Mouse (Mus musculus) urinary bladder, adult 2 months (tissue): ENCODE results near the gene Rasip1. TPM values are rescaled to one million over a fixed set of nuclear protein-coding genes. Genes with fewer than 3 reads are reported as not detected.

Experiments used
- DNase-seq: peaks from one replicate; pipeline ENCODE4 v3.0.0; 2022; ENCODE audit warnings: low spot score
- polyA plus RNA-seq: library from polyadenylated mRNA; depleted of rRNA; stranded (reverse); fragments of >200 nt; gene quantifications from 2 replicates; pipeline ENCODE4 v1.2.3, GENCODE M21; 2012

Rasip1 gene
- polyA plus RNA-seq, 1 experiment: 7.3 TPM

DNA sequence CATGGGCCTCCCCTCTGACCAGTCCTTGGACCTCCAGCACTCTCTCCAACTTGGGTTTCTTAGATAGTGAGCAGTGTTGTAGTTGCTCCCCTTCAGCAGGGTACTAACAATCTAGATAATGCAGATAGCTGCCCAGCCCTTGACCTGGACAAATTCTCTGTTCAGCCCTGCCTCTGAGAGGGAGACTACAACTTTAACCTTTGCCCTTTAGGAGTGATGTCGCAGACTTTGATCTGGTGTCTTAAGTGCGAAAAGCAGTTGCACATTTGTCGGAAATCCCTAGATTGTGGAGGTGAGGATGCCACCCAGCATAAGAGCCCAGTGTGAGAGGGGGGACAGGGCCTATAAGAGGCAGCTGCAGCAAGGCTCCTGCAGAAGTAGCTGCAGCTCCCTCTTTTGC lies 2.6 kb upstream of the Rasip1 start:
- DNase-seq: no peak

DNA sequence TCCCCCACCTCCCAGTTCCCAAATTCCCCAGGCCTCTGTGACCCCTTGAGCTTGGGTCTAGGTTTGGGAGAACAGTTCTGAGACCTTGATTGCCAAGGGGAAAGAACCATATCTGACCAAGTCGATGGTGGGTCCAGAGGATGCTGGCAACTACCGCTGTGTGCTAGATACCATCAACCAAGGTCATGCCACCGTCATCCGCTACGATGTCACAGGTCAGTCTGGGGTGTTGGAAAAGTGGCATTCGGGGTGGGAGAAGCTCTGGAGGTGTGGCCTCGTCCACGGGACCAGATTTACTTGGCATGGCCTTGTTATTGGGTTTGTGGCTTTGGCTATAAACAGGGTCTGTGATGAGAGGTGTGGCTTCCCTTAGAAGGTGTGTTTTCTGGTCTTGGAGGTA lies 1.8 kb upstream of the Rasip1 start:
- DNase-seq: no peak

DNA sequence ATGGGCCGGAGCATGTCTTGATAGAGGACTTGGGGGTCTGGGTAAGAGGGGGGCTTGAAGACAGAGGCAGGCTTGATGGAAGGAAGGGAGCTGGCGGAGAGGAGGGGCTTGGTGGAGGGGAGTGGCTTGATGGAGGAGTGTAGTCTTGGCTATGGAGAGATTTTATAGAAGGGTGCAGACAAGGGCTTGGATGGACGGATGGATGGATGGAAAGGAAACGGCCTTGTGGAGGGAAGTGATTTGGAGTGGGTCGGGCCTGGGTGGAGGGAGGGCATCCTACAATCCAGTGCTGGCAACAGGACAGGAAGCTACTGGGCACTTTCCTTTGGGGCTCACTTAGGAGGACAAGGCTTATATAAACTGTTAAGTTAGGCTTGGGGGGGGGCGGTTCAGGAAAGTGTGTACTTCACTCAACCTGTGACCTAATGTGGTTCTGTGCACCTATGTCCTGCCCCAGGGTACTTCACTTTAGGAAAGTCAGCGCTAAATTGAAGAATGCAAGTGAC lies 664 bp upstream of the Rasip1 start:
- DNase-seq: no peak

DNA sequence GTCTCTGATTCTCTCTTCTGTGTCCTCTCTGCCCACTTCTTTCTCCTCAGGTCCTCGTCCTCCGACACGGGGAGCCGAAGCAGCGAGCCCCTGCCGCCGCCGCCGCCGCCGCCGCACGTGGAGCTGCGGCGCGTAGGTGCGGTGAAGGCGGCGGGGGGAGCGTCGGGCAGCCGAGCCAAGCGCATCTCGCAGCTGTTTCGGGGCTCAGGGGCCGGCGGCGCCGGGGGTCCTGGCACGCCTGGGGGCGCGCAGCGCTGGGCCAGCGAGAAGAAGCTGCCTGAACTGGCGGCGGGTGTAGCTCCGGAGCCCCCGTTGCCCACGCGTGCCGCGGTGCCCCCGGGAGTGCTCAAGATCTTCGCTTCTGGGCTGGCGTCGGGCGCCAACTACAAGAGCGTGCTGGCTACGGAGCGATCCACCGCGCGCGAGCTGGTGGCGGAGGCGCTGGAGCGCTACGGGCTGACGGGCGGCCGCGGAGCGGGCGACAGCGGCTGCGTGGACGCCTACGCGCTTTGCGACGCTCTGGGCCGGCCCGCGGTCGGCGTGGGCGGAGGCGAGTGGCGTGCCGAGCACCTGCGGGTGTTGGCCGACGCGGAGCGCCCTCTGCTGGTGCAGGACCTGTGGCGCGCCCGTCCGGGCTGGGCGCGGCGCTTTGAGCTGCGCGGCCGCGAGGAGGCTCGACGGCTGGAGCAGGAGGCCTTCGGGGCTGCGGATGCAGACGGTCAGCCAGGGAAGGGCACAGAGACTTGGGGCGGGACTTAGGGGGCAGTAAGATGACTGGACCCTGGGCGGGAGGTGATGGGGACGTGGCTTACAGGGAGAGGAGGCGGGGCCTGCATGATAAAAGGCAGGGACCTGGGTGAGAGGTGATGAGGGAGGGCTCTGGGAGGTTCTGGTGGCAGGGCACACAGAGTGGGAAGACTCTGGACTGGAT lies 1.3 kb downstream of the Rasip1 start:
- DNase-seq: peak; percentile 93

DNA sequence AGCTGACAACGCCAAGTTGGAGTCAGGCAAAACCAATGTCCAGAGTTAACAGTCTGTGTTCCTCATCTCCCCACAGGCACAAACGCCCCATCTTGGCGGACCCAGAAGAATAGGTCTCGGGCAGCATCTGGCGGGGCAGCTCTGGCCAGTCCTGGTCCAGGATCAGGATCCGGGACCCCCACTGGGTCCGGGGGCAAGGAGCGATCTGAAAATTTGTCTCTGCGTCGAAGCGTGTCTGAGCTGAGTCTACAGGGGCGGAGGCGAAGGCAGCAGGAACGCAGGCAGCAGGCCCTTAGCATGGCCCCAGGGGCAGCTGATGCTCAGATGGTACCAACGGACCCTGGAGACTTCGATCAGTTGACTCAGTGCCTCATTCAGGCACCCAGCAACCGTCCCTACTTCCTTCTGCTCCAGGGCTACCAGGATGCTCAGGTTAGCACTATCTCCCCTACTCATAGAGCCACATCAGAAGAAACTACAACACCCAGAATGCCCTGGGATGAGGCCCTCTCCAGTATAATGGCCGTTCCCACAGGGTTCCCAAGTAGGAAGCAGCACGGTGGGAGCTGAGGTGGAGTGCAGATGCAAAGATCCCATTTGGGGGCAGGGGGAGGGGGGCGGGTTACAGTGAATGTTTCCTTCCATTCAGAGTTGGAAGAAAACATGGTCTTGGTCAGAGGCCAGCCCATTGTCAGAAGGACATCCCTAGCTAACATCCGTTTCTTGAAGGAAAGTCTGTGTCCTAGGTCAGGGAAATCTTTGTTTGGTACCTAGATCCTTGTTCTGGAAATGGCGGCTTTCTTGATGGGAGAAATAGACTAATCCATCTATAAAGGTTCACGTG lies 3.0 kb downstream of the Rasip1 start:
- DNase-seq: no peak

DNA sequence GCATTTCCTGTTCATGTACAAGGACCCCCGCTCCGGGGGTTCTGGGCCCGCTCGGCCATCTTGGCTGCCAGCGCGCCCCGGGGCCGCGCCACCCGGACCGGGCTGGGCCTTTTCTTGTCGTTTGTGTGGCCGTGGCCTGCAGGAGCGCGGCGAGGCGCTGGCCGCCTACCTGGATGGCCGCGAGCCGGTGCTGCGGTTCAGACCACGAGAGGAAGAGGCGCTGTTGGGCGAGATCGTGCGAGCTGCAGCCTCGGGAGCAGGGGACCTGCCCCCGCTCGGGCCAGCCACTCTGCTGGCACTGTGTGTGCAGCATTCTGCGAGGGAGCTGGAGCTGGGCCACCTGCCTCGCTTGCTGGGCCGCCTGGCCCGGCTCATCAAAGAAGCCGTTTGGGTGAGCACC lies 5.2 kb downstream of the Rasip1 start:
- no peak for DNase-seq

DNA sequence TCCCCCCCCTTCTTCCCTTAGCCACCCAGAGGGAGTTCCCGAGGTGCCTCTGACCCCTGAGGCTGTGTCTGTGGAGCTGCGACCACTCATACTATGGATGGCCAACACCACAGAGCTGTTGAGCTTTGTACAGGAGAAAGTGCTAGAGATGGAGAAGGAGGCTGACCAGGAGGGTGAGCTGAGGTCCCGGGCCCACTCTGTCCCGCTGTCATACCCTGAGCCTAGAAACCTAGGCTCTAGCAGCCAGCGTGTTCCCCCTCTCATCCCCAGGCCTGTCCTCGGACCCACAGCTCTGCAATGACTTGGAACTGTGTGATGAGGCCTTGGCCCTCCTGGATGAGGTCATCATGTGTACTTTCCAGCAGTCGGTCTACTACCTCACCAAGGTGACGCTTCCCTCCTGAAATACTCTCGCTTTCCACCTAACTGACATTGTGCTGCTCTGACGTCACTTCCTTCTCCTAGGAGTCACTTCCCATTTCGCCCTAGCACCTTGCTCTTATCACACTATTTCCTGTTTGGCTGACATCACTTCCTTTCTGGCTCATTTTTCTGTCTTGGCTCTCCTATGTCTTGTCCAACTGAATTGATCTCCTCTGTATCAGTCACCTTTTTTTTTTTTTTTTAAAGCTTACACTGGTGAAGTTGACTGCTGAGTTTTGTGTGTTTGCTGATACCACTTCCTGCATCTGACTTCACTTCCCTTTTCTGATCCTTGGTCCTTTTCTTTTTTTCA lies 7.8 kb downstream of the Rasip1 start:
- DNase-seq: no peak

DNA sequence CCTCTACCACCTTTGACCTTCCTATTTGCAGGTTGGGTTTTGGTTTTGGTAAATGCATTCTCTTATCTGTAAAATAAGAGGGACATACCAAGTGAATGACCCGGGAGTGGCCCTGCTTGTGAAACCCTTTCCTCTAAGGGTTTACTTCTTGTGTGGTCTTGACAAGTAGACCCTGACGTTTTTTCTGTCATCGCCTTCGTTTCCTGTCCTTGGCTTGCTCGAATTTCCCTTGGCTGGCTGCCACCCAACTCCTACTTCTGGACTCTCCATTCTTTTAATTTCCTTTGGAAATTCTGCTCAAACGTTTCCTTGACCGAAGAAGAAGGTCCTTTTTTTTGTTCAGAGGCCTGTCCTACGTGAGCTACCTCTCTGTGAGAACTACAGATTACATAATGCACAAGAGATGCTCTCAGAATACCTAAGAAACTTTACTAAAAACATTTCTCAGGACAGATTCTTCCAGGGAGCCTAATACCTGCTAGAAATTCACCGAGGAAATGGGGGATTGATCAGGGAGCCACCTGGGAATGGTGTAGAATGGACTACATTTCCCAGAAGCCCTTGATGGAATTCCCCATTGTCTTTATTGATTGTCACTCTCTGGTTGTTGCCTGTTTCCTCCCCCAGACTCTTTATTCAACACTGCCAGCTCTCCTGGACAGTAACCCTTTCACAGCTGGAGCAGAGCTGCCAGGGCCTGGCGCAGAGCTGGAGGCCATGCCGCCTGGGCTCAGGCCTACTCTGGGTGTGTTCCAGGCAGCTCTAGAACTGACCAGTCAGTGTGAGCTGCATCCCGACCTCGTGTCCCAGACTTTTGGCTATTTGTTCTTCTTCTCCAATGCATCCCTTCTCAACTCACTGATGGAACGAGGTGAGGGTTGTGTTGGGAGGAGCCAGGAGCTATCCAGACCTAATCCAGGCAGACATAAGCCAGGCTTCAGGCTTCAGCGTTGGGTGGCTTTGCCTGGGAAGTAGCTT lies 8.7 kb downstream of the Rasip1 start:
- no peak for DNase-seq

DNA sequence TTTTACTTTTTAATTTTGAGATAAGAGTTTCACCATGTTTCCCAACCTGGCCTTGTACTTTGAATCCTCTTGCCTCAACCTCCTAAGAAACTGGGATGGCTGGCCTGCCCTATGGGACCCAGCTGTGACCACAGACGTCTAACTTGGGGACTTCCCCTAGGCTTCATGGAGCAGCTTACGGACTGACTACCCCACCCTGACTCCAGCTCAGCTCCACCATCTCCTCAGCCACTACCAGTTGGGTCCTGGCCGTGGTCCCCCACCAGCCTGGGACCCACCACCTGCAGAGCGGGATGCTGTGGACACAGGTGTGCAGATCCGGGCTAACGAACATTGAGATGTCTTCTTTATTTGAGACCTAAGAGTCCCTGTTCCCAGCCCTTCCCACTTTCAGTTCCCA lies 10.4 kb downstream of the Rasip1 start:
- DNase-seq: no peak

DNA sequence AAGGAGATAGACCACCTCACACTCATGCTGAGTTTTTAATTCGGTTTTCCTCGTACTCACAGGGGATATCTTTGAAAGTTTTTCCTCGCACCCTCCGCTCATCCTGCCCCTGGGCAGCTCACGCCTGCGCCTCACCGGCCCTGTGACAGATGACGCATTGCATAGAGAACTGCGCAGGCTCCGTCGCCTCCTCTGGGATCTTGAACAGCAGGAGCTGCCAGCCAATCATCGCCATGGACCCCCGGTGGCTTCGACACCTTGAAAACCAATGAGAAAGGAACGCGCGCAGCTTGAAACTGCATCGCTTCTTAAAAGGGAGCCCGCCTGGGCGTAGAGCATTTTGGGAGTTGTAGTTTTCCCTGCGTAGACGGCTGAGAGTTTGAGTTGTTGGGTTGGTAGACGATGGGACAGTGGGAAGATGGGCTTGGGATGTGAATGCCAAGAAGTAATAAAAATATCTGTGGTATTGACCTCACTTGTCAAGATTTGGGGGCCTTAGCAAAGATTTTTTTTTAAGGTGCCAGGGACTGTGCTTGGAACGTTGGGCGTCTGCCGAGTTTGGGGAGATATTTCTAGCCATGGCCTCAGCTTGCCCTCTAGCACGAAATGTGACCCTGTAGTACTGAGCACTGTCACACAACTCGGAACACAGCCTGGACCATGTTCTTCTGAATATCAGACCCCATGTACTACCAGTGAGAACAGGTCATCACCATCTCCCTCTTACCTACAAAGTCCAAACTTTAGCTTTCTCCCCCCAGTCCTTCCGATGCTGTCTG lies 11.5 kb downstream of the Rasip1 start:
- peak; percentile 66 for DNase-seq

DNA sequence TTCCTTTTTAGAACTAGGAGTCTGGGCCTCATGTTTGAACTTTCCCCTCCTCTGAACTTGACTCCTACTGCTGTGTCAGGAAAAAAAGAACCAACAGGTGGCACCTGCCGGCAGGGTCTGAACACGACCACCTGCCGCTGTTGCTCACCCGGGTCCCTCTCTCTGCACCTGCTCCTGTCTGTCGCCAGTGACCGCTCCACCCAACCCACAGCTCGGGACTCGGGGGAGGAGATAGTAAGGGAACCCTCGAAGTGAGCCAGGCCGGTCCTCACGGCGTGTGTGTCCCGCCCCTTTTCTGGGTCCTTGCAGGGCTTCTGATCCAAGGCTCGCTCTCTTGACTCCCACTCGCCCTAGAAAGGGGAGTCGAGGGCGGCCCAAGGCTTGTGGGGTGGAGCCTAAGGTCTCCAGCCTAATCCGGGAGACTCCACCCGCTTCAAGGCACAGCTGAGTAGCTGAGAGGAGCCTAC lies 12.3 kb downstream of the Rasip1 start, which contains the start of gene Mamstr:
TSS of gene Mamstr (plus strand) at position 417 of the 467 bp plus-strand sequence.
- no peak for DNase-seq

DNA sequence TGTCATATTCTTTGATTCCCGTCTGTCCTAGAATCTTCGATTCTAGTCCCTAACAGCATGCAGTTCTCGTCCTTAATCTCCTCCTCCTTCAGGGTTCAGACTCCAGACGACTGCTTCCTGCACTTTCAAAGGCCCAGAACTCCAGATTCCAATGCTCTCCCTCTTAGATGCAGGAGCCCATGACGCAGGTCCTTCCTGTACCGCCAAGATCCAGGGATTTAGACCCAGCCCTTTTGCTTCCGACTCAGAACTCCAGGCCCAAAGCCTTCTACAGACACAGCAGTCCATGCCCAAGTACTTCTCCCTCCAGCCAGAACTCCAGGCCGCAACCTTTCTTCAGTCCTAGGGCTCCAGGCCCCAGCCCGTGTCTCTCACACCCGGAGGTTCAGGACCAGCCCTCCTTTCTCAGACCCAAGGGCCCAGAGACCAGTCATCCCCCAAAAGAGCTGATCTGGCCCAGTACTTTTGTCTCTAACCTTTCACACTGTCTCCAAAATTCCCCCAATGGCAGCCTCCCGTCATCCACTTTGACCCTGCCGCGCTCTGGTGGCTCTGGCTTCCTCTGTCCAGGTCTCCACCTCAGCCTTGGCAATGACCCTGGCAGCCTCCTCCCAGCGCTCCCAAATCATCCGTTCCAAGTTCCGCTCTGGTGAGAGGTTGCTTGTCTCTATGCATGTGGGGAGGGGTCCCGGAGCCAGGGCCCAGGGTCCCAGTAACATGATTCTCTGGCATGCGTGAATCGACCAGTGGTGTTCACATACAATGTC lies 13.1 kb downstream of the Rasip1 start:
- no peak for DNase-seq

DNA sequence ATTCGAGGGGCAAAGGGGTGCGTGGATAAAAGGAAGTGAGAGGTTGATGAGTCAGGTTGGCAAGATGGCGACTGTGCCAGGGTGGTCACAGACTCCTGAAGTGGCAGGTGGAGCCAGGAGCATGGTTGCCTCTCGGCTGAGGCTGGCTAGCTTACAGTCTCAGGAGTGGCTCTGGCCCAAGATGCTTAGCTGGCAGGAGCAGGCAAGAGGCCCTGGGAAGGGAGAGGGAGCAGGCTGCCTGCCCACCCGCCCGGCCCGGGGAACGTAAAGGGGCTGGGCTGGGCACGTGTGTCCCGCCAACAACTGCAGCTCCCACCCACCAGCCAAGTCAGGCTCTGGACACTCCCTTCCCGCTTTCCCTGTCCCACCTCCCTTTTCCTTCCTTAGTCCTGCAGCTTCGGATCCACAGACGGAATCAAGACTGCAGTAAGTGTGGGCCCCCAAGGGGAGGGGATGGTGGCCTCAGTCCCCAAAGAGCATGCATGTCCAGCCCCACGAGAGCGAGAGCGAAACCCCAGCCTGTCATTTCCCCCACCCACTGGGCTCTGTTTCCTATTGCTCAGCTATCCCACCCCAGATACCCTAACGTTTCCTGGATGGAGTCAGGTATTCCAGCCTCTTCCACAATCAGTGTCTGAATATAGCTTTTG lies 14.2 kb downstream of the Rasip1 start:
- no peak for DNase-seq

DNA sequence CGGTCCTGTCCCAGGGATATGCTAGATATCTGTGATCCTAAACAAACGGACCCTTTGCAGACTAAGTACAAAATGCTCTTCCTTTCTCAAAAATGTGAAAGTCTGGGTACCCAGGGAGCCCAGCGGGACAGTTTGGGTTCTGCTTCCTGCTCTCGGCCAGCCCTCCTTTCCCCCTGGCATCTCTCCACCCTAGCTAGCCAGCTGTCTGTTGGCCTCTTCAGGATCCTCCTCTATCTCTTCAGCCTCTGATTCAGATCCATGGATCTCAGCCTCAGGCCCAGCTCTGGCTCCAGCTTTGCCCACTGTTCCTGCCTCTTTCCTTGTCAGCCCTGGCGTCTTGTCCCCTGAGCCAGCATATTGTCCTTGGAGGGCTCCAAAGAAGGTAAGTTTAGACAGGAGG lies 14.8 kb downstream of the Rasip1 start:
- no peak for DNase-seq

DNA sequence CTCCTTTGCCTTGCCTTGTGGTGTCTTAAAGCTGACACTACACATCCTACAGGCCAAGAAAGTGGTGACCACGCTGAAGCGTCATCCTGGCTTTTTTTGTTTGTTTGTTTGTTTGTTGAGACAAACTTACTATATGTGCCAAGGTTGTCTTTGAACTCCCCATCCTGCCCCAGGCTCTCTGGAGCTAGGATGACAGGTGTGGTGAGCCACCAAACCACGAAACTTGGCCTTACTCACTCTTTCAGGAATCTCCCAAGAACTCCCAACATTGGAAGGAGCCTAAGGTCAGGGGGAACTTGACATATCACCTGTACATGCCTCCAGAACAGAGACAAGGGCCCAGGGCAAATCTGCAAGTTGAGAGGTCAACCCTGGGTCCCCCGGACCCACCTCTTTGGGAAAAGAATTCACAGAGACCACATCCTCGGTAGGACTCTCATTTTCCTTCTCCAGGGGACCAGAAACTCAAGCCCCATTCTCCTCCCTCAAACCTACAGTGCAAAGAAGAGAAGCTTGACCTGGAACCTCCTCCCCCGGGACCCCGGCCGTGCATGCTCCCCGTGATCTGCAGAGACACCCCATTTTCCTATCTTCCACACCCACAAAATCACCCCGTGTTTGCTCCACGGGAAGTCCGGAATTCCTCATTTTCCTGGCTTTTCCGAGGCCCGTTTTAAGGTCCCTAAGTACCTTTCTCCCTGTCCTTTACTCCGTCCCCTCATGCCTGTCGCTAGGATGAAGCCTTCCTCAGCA lies 15.4 kb downstream of the Rasip1 start:
- no peak for DNase-seq

DNA sequence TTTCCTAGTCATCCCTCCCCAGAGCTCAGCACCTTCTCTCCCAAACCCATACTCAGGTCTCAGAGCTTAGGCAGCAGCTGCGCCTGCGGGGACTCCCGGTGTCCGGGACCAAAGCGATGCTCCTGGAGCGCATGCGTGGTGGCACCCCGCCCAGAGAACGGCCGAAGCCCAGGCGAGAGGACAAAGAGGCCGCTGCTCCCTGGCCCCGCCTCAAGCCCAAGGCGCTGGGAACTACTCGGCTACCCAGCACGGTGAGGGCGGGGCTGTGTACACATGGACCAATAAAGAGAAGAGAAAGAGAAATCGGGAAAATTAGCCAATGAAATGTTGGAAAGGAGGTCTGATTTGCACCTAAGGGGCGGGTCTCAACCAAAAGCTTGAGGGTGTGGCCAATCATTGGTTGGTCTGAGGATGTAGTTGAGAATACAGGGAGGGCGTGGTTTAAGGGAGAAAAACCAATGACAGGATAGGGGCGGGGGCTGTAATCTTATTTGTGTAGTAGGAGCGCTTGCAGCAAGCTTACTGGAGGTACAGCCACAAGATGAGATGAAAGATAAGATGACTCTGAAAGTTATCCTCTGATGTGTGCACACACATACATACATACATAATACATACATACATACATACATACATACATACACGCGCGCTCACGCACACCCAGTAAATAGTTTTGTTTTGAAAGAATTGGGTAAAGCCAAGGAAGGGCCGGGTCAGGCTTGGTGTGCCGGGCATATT lies 16.3 kb downstream of the Rasip1 start:
- DNase-seq: peak; percentile 72

DNA sequence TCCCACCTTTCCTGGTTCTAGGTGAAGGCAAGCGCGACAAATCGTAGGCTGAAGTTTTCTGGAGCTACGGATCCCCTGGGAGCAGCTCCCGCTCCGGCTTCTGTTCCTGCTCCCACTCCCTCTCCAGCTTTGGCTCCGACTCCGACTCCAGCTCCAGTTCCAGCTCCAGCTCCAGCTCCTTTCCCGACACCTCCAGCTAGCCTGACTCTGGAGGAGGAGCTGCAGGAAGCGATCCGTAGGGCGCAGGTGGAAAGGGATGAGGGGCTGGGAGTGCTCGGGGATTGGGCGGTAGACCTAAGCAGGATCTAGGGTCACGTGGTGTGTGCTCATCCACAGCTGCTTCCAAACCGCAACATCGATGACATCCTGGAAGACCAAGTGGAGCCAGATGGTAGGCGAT lies 16.9 kb downstream of the Rasip1 start:
- no peak for DNase-seq
